Mouse (Mus musculus) testis, adult 2 months (tissue): Measurements from ENCODE around the gene Plekhg1. TPM values are rescaled to one million over a fixed set of nuclear protein-coding genes. Genes with fewer than 3 reads are reported as not detected.
A peak's percentile ranks its signal among the peaks of the same experiment; 100 is the strongest.

Source experiments
- H3K27ac ChIP-seq: fragments of 200-500 bp; 2 replicates; pipeline ENCODE4 v1.5.1; 2012; ENCODE audit warnings: low read depth, low read length; ENCODE audit not compliant: control insufficient read depth, insufficient read depth
- H3K27me3 ChIP-seq: fragments of 200-500 bp; 2 replicates; pipeline ENCODE4 v1.6.1; 2012; ENCODE audit warnings: mild to moderate bottlenecking, low read length, moderate library complexity; ENCODE audit not compliant: control insufficient read depth, insufficient read depth
- H3K36me3 ChIP-seq: fragments of 200-500 bp; 2 replicates; pipeline ENCODE4 v1.6.1; 2012; ENCODE audit warnings: mild to moderate bottlenecking, low read length; ENCODE audit not compliant: control insufficient read depth, insufficient read depth
- H3K4me1 ChIP-seq: fragments of 200-500 bp; 2 replicates; pipeline ENCODE4 v1.6.1; 2012; ENCODE audit warnings: low read length; ENCODE audit not compliant: control insufficient read depth, insufficient read depth
- H3K4me3 ChIP-seq: fragments of 200-500 bp; 2 replicates; pipeline ENCODE4 v1.5.1; 2012; ENCODE audit warnings: low read depth, mild to moderate bottlenecking, low read length, moderate library complexity, mixed read lengths; ENCODE audit not compliant: control insufficient read depth
- CTCF ChIP-seq: fragments of 200-500 bp; IDR thresholded peaks from 2 replicates; pipeline ENCODE4 v1.5.1; 2012; ENCODE audit warnings: low read depth, mild to moderate bottlenecking, inconsistent platforms, low read length, moderate library complexity; ENCODE audit not compliant: control insufficient read depth, insufficient read depth, insufficient replicate concordance
- POLR2A ChIP-seq: fragments of 200-500 bp; IDR thresholded peaks from 2 replicates; pipeline ENCODE4 v1.6.1; 2012; ENCODE audit warnings: low read depth, mild to moderate bottlenecking, inconsistent platforms, low read length, moderate library complexity; ENCODE audit not compliant: control insufficient read depth
- polyA plus RNA-seq: library from polyadenylated mRNA; depleted of rRNA; stranded (reverse); fragments of >200 nt; gene quantifications from 2 replicates; pipeline ENCODE4 v1.2.3, GENCODE M21; 2012

Gene Plekhg1
- polyA plus RNA-seq, 1 experiment, result 4.8 TPM

GRCm38 (mm10) chr10:3722339-3722738, 17.8 kb upstream of the Plekhg1 start:
- Histone ChIP-seq H3K36me3 (no peaks in the 10 kb centered on the region), H3K4me3 (no peak overlapping the region), H3K27ac (no peak overlapping the region), H3K4me1 (peaks cover 5% of the 10 kb centered on the region; the same call in 1 of the 2 replicates), H3K27me3 (no peaks in the 10 kb centered on the region)
- no peak for TF ChIP-seq CTCF
- no peak for TF ChIP-seq POLR2A

- no peaks in the 10 kb centered on the region for H3K4me1 ChIP-seq
- no peak overlapping the region for H3K4me3 ChIP-seq
- H3K27me3 ChIP-seq, result no peaks in the 10 kb centered on the region
- no peaks in the 10 kb centered on the region for H3K36me3 ChIP-seq
- no peak for TF ChIP-seq CTCF
- TF ChIP-seq POLR2A, result no peak
- no peak overlapping the region for H3K27ac ChIP-seq
Measured at GRCm38 (mm10) chr10:3724665-3725064, 15.5 kb upstream of the Plekhg1 start.

GRCm38 (mm10) chr10:3729666-3730065, 10.5 kb upstream of the Plekhg1 start:
- Histone ChIP-seq H3K27ac (no peak overlapping the region), H3K27me3 (no peaks in the 10 kb centered on the region), H3K4me3 (no peak overlapping the region), H3K36me3 (no peaks in the 10 kb centered on the region), H3K4me1 (no peaks in the 10 kb centered on the region)
- TF ChIP-seq POLR2A (no peak), CTCF (no peak)

GRCm38 (mm10) chr10:3730314-3730713, 9.8 kb upstream of the Plekhg1 start:
- Histone ChIP-seq H3K4me1 (no peaks in the 10 kb centered on the region), H3K27ac (no peak overlapping the region), H3K27me3 (no peaks in the 10 kb centered on the region), H3K4me3 (no peak overlapping the region), H3K36me3 (no peaks in the 10 kb centered on the region)
- TF ChIP-seq POLR2A (no peak), CTCF (no peak)

GRCm38 (mm10) chr10:3737034-3737433, 3.1 kb upstream of the Plekhg1 start:
- Histone ChIP-seq H3K27ac (no peak overlapping the region), H3K4me3 (no peak overlapping the region), H3K4me1 (peaks cover 2% of the 10 kb centered on the region), H3K27me3 (no peaks in the 10 kb centered on the region), H3K36me3 (no peaks in the 10 kb centered on the region)
- TF ChIP-seq CTCF (no peak), POLR2A (no peak)

- Histone ChIP-seq H3K4me3 (peak overlapping the region; percentile 76), H3K27me3 (no peaks in the 10 kb centered on the region), H3K27ac (peak overlapping the region; percentile 71), H3K36me3 (no peaks in the 10 kb centered on the region), H3K4me1 (peaks cover 2% of the 10 kb centered on the region)
- TF ChIP-seq POLR2A (no peak), CTCF (peak; percentile 8; the same call in 1 of the 2 replicates)
Measured at GRCm38 (mm10) chr10:3740504-3741388, 582 bp downstream of the Plekhg1 start.

- no peak overlapping the region for H3K27ac ChIP-seq
- H3K36me3 ChIP-seq, result no peaks in the 10 kb centered on the region
- TF ChIP-seq CTCF, result no peak
- TF ChIP-seq POLR2A, result no peak
- H3K4me3 ChIP-seq, result peak overlapping the region; percentile 16; the same call in 1 of the 2 replicates
- no peaks in the 10 kb centered on the region for H3K27me3 ChIP-seq
- H3K4me1 ChIP-seq, result peaks cover 2% of the 10 kb centered on the region
Measured at GRCm38 (mm10) chr10:3741791-3742190, 1.6 kb downstream of the Plekhg1 start.
